Mouse (Mus musculus) layer of hippocampus, adult 11-12 months (tissue): ENCODE results near the gene Trf.

ENCODE experiments used
- DNase-seq: peaks from one replicate; pipeline ENCODE4 v3.0.0; 2022; ENCODE audit warnings: low spot score

Gene Trf

DNA sequence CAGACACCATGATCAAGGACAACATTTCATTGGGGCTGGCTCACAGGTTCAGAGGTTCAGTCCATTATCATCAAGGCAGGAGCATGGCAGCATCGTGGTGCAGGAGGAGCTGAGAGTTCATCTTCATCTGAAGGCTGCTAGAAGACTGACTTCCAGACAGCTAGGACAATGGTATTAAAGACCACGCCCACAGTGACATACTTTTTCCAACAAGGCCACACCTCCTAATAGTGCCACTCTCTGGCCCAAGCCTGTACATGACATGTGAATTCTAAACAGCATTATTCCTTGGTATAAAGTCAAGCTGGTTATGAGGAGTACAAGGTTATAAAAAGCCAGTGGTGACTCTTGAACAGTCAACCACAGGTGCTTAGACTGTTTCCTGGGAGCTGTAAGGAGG is 75.7 kb downstream of the Trf start:
- DNase-seq = no peak
